26 mouse cellular contexts compared by ENCODE assay signal in genomic region chr11:49806218-49806617, GRCm38 (mm10).
"Had no signal": no experiment of that assay in that cellular context is flagged by ENCODE, and none has a peak within 500 bp of the region (broad histone marks: within the 10 kb centered on the region; RNA-seq: fewer than 3 reads in every experiment).

No protein-coding gene starts in this region.

- H3K4me2 ChIP-seq: heart, embryonic 13.5 days; heart, embryonic 15.5 days; hindbrain, embryonic 13.5 days; hindbrain, embryonic 15.5 days; limb, embryonic 12.5 days; liver, embryonic 11.5 days; liver, embryonic 13.5 days; liver, embryonic 15.5 days had no signal

- H3K27ac ChIP-seq: gastrocnemius, adult 2 months; heart, embryonic 10.5 days; heart, embryonic 13.5 days; heart, embryonic 15.5 days; hindbrain, embryonic 13.5 days; hindbrain, embryonic 15.5 days; hindbrain, postnatal 0 days; layer of hippocampus, adult 2 months; left cerebral cortex, adult 2 months; limb, embryonic 10.5 days; limb, embryonic 12.5 days; liver, embryonic 13.5 days; liver, embryonic 15.5 days had no signal

- DNase-seq: gastrocnemius, adult 2 months; gastrocnemius, postnatal 10 days; gastrocnemius, postnatal 25 days; heart, adult 18-20 months; heart, postnatal 14 days; heart, postnatal 36 days; kidney, adult 18-20 months; kidney, adult 8-10 months; kidney, postnatal 10 days; kidney, postnatal 25 days; kidney, postnatal 4 days; liver; liver, embryonic 13.5 days had no signal

- H3K4me3 ChIP-seq: gastrocnemius, adult 2 months; heart, embryonic 10.5 days; heart, embryonic 13.5 days; heart, embryonic 15.5 days; hindbrain, embryonic 13.5 days; hindbrain, embryonic 15.5 days; layer of hippocampus, adult 2 months; left cerebral cortex, adult 2 months; limb, embryonic 10.5 days; limb, embryonic 12.5 days; liver, embryonic 13.5 days; liver, embryonic 15.5 days had no signal

- ATAC-seq: hindbrain, postnatal 0 days; intestine, postnatal 0 days had no signal

- H3K9ac ChIP-seq: heart, embryonic 13.5 days; heart, embryonic 15.5 days; hindbrain, embryonic 13.5 days; hindbrain, embryonic 15.5 days; limb, embryonic 12.5 days; liver, embryonic 13.5 days; liver, embryonic 15.5 days had no signal

- H3K9me3 ChIP-seq: heart, embryonic 10.5 days; heart, embryonic 13.5 days; heart, embryonic 15.5 days; hindbrain, embryonic 13.5 days; hindbrain, embryonic 15.5 days; limb, embryonic 10.5 days; limb, embryonic 12.5 days; liver, embryonic 13.5 days; liver, embryonic 15.5 days had no signal

- H3K36me3 ChIP-seq: heart, embryonic 15.5 days; hindbrain, embryonic 15.5 days; liver, embryonic 13.5 days; liver, embryonic 15.5 days had no signal

- H3K27me3 ChIP-seq: heart, embryonic 13.5 days; heart, embryonic 15.5 days; hindbrain, embryonic 13.5 days; hindbrain, embryonic 15.5 days; limb, embryonic 12.5 days; liver, embryonic 13.5 days; liver, embryonic 15.5 days had no signal

- H3K4me1 ChIP-seq: heart, embryonic 15.5 days; limb, embryonic 10.5 days had no signal
